10 mouse cellular contexts compared by ENCODE assay signal in the genomic region with DNA sequence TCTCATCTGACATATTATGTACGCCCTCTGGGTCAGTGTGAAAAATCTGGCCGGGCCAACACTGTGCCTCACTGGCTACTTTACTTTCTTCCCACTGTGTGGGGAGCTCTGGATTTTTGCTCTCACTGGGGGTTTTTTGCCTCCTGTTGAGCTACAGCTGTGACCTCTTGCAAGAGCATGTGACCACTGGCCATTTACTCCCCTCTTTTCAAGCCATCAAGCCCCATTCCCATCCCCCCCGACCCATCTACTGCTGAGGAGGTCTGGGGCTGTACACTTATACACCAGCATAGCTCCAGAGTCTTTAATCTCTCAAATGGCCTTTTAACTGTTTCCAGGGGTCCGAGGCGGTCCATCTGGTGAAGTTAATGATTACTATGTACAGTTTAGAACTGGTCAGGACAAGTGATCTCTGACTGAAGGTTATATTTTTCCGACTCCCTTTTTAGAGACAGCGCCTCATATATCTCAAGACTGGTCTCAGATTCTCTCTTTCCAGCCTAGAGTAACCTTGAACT. TPM values are rescaled to one million over a fixed set of nuclear protein-coding genes. Genes with fewer than 3 reads are reported as not detected.
A peak's percentile ranks its signal among the peaks of the same experiment; 100 is the strongest.
DNase-seq lines count a peak whose midpoint lies in the region; ATAC-seq lines count a peak whose summit lies in the region.
"Had no signal": no experiment of that assay in that cellular context is flagged by ENCODE, and none has a peak within 500 bp of the region (broad histone marks: within the 10 kb centered on the region; RNA-seq: fewer than 3 reads in every experiment).

No protein-coding gene starts in this region.

- H3K36me3 ChIP-seq in hindbrain, embryonic 12.5 days: no peaks in the 10 kb centered on the region
- no peaks in the 10 kb centered on the region for H3K36me3 ChIP-seq in hindbrain, embryonic 13.5 days
- H3K36me3 ChIP-seq in intestine, embryonic 14.5 days (ENCODE audit: control insufficient read depth, insufficient read depth, low read length): no peaks in the 10 kb centered on the region
- H3K36me3 ChIP-seq in limb, embryonic 10.5 days: peaks cover 45% of the 10 kb centered on the region
- H3K36me3 ChIP-seq: heart, embryonic 12.5 days had no signal

- peak overlapping the region; percentile 45 for H3K27ac ChIP-seq in hindbrain, embryonic 12.5 days
- H3K27ac ChIP-seq in hindbrain, embryonic 13.5 days: no peak overlapping the region
- peak overlapping the region; percentile 82 for H3K27ac ChIP-seq in intestine, embryonic 14.5 days (ENCODE audit: low read depth)
- peak overlapping the region; percentile 92 for H3K27ac ChIP-seq in limb, embryonic 10.5 days
- H3K27ac ChIP-seq: forebrain, embryonic 13.5 days had no signal

- no peak overlapping the region for H3K4me3 ChIP-seq in hindbrain, embryonic 12.5 days
- H3K4me3 ChIP-seq in hindbrain, embryonic 13.5 days: no peak overlapping the region
- H3K4me3 ChIP-seq in intestine, embryonic 14.5 days (ENCODE audit: low read depth, low read length): no peak overlapping the region
- peak overlapping the region; percentile 23 for H3K4me3 ChIP-seq in limb, embryonic 10.5 days
- H3K4me3 ChIP-seq: forebrain, embryonic 13.5 days; heart, embryonic 12.5 days had no signal

- no peaks in the 10 kb centered on the region for H3K9me3 ChIP-seq in hindbrain, embryonic 12.5 days (replicated peaks)
- H3K9me3 ChIP-seq in hindbrain, embryonic 13.5 days: no peaks in the 10 kb centered on the region
- H3K9me3 ChIP-seq in intestine, embryonic 14.5 days (ENCODE audit: control insufficient read depth, low read length): no peaks in the 10 kb centered on the region
- no peaks in the 10 kb centered on the region for H3K9me3 ChIP-seq in limb, embryonic 10.5 days (replicated peaks)
- H3K9me3 ChIP-seq: forebrain, embryonic 13.5 days; heart, embryonic 12.5 days had no signal

- peaks cover 10% of the 10 kb centered on the region; the same call in 1 of the 2 replicates for H3K4me1 ChIP-seq in hindbrain, embryonic 12.5 days
- H3K4me1 ChIP-seq in hindbrain, embryonic 13.5 days (replicated peaks): peaks cover 9% of the 10 kb centered on the region; the same call in 1 of the 2 replicates
- peaks cover 35% of the 10 kb centered on the region for H3K4me1 ChIP-seq in intestine, embryonic 14.5 days (replicated peaks; ENCODE audit: control insufficient read depth, insufficient read depth, low read length)
- H3K4me1 ChIP-seq in limb, embryonic 10.5 days: peaks cover 87% of the 10 kb centered on the region

- ATAC-seq in hindbrain, embryonic 12.5 days (ENCODE audit: low FRiP score): no peak
- no peak for ATAC-seq in hindbrain, embryonic 13.5 days (ENCODE audit: low FRiP score)
- no peak; the same call in 1 of the 2 replicates for ATAC-seq in intestine, embryonic 14.5 days (replicated peaks; ENCODE audit: low FRiP score, low TSS enrichment, low read depth)
- no peak for ATAC-seq in megakaryocyte-erythroid progenitor cell, adult 5-6 weeks (replicated peaks; ENCODE audit: low FRiP score, low TSS enrichment, poor library complexity, severe bottlenecking)
- ATAC-seq: forebrain, embryonic 13.5 days had no signal

- 61% methylated on average over 7 of the region's 7 CpGs for WGBS in hindbrain, embryonic 12.5 days
- WGBS in hindbrain, embryonic 13.5 days: 63% methylated on average over 7 of the region's 7 CpGs
- WGBS in intestine, embryonic 14.5 days: 49% methylated on average over 7 of the region's 7 CpGs
- WGBS in limb, embryonic 10.5 days: 23% methylated on average over 7 of the region's 7 CpGs

- H3K9ac ChIP-seq in hindbrain, embryonic 12.5 days: no peak overlapping the region
- no peak overlapping the region for H3K9ac ChIP-seq in hindbrain, embryonic 13.5 days
- no peak overlapping the region for H3K9ac ChIP-seq in intestine, embryonic 14.5 days (ENCODE audit: low read length)
- H3K9ac ChIP-seq: forebrain, embryonic 13.5 days; heart, embryonic 12.5 days had no signal

- no peak for DNase-seq in intestine, embryonic 14.5 days (ENCODE audit: low spot score)
- peak; percentile 62 for DNase-seq in limb, embryonic 10.5 days (ENCODE audit: low spot score)
- peak; percentile 10 for DNase-seq in retina, embryonic 14.5 days (ENCODE audit: low spot score)
- DNase-seq in layer of hippocampus, adult 8-10 months (ENCODE audit: low spot score in 2 of 2): no peak
- no peak for DNase-seq in urinary bladder, postnatal 36 days (ENCODE audit: low spot score in 2 of 2)

- H3K27me3 ChIP-seq in hindbrain, embryonic 12.5 days: no peaks in the 10 kb centered on the region
- H3K27me3 ChIP-seq in hindbrain, embryonic 13.5 days: no peaks in the 10 kb centered on the region
- H3K27me3 ChIP-seq in intestine, embryonic 14.5 days (replicated peaks; ENCODE audit: control insufficient read depth, insufficient read depth, low read length): no peaks in the 10 kb centered on the region
- no peaks in the 10 kb centered on the region for H3K27me3 ChIP-seq in limb, embryonic 10.5 days (ENCODE audit: low read depth, poor library complexity, severe bottlenecking)
- H3K27me3 ChIP-seq: forebrain, embryonic 13.5 days; heart, embryonic 12.5 days had no signal

- no peak overlapping the region for H3K4me2 ChIP-seq in hindbrain, embryonic 12.5 days (replicated peaks)
- H3K4me2 ChIP-seq in hindbrain, embryonic 13.5 days: no peak overlapping the region
- no peak overlapping the region for H3K4me2 ChIP-seq in intestine, embryonic 14.5 days (ENCODE audit: low read length)
- H3K4me2 ChIP-seq: forebrain, embryonic 13.5 days; heart, embryonic 12.5 days had no signal

RNA-seq across cellular contexts. Expression of a gene that starts 16.0 kb away (rescaled TPM):
- polyA plus RNA-seq in hindbrain, embryonic 12.5 days (2016; fragmentation: Nextera tagmentation; extraction: Ambion mirVana): 6.5 and 6.8 TPM in 2 replicates
- polyA plus RNA-seq in hindbrain, embryonic 13.5 days (2015; fragmentation: Nextera tagmentation; extraction: Ambion mirVana): 2.0 and 2.1 TPM in 2 replicates
- 6.7 and 7.0 TPM in 2 replicates for polyA plus RNA-seq in intestine, embryonic 14.5 days (2014; fragmentation: Nextera tagmentation; extraction: Ambion mirVana)
- 14.5 and 22.3 TPM in 2 replicates for polyA plus RNA-seq in limb, embryonic 10.5 days (2016; fragmentation: Nextera tagmentation; extraction: Ambion mirVana)
- total RNA-seq in layer of hippocampus, adult 8-10 months (2022): 10 to 100 TPM; 33.7 to 40.4 (median 36.1) TPM
- total RNA-seq in megakaryocyte-erythroid progenitor cell, adult 5-6 weeks (2014; fragmentation: Nextera tagmentation): not detected in 2 replicates
- 0.27 TPM in 1 of 2 replicates, not detected in the other for total RNA-seq in megakaryocyte-erythroid progenitor cell, adult 5-6 weeks (2017)

RNA-seq across cellular contexts. Expression of a gene that starts 27.6 kb away (rescaled TPM):
- 79.1 and 82.8 TPM in 2 replicates for polyA plus RNA-seq in hindbrain, embryonic 12.5 days (2016; fragmentation: Nextera tagmentation; extraction: Ambion mirVana)
- 44.3 and 45.4 TPM in 2 replicates for polyA plus RNA-seq in hindbrain, embryonic 13.5 days (2015; fragmentation: Nextera tagmentation; extraction: Ambion mirVana)
- 80.4 and 84.8 TPM in 2 replicates for polyA plus RNA-seq in intestine, embryonic 14.5 days (2014; fragmentation: Nextera tagmentation; extraction: Ambion mirVana)
- polyA plus RNA-seq in limb, embryonic 10.5 days (2016; fragmentation: Nextera tagmentation; extraction: Ambion mirVana): 85.7 and 96.3 TPM in 2 replicates
- 10 to 100 TPM; 60.5 to 75.1 (median 71.7) TPM for total RNA-seq in layer of hippocampus, adult 8-10 months (2022)
- 154 and 186 TPM in 2 replicates for total RNA-seq in megakaryocyte-erythroid progenitor cell, adult 5-6 weeks (2014; fragmentation: Nextera tagmentation)
- 110 and 152 TPM in 2 replicates for total RNA-seq in megakaryocyte-erythroid progenitor cell, adult 5-6 weeks (2017)

Comparison
In these comparisons a context has a peak if more than half of its experiments do, and no peak if none do; other contexts are left out.
1. DNase-seq: peak in limb, embryonic 10.5 days (single experiment) and retina, embryonic 14.5 days (single experiment); none in intestine, embryonic 14.5 days (single experiment), layer of hippocampus, adult 8-10 months (0 of 2) and urinary bladder, postnatal 36 days (0 of 2).